Mouse (Mus musculus) liver, embryonic 16.5 days (tissue): ENCODE results near the gene Ano6. TPM values are rescaled to one million over a fixed set of nuclear protein-coding genes. Genes with fewer than 3 reads are reported as not detected.

Experiments
- ATAC-seq: fragments of 200-750 bp; cut with Nextera tagmentation; 2 replicates; pipeline ENCODE4 v1.8.0; 2017; ENCODE audit warnings: low read depth, mild to moderate bottlenecking, moderate number of reproducible peaks, moderate library complexity
- H3K27ac ChIP-seq: fragments of 300-500 bp; sonication (generic); 2 replicates; pipeline ENCODE4 v1.5.1; 2014; ENCODE audit warnings: mild to moderate bottlenecking, low read length
- H3K27me3 ChIP-seq: fragments of 300-500 bp; sonication (generic); 2 replicates; pipeline ENCODE4 v1.6.1; 2014; ENCODE audit warnings: low read depth, low read length, mixed read lengths; ENCODE audit not compliant: control insufficient read depth, insufficient read depth
- H3K36me3 ChIP-seq: fragments of 300-500 bp; sonication (generic); 2 replicates; pipeline ENCODE4 v1.6.1; 2014; ENCODE audit warnings: mild to moderate bottlenecking; ENCODE audit not compliant: control insufficient read depth, insufficient read depth
- H3K4me1 ChIP-seq: fragments of 300-500 bp; sonication (generic); 2 replicates; pipeline ENCODE4 v1.6.1; 2014; ENCODE audit warnings: low read depth, low read length, mixed read lengths; ENCODE audit not compliant: control insufficient read depth
- H3K4me2 ChIP-seq: fragments of 300-500 bp; sonication (generic); 2 replicates; pipeline ENCODE4 v1.6.1; 2014; ENCODE audit warnings: low read depth, low read length, mixed read lengths
- H3K4me3 ChIP-seq: fragments of 300-500 bp; sonication (generic); 2 replicates; pipeline ENCODE4 v1.5.1; 2014; ENCODE audit warnings: low read depth, mild to moderate bottlenecking, low read length
- H3K9ac ChIP-seq: fragments of 300-500 bp; sonication (generic); 2 replicates; pipeline ENCODE4 v1.6.1; 2014; ENCODE audit warnings: low read depth, low read length
- H3K9me3 ChIP-seq: fragments of 300-500 bp; sonication (generic); replicated peaks from 2 replicates; pipeline ENCODE4 v1.6.1; 2016; ENCODE audit warnings: low read length; ENCODE audit not compliant: control insufficient read depth
- WGBS: fragments of 180-500 bp; shearing (Covaris S2); extraction: QIAGEN DNeasy Blood & Tissue Kit; methylation state at CpG from one replicate; pipeline ENCODE4 v1.1.7; 2014; ENCODE audit not compliant: insufficient replicate concordance; 5-methylcytosine and 5-hydroxymethylcytosine counted together
- polyA plus RNA-seq: library from polyadenylated mRNA; unstranded; fragments of >200 nt; fragmentation: Nextera tagmentation; extraction: Ambion mirVana; gene quantifications from 2 replicates; pipeline ENCODE4 v1.2.1, GENCODE M21; 2015

Gene Ano6
- polyA plus RNA-seq, 1 experiment from 2014 or later, result 10.5 TPM

- WGBS, result 59% methylated on average over 6 of the region's 6 CpGs
- Histone ChIP-seq H3K27ac (no peak overlapping the region), H3K4me3 (no peak overlapping the region), H3K9ac (no peak overlapping the region), H3K36me3 (no peaks in the 10 kb centered on the region), H3K27me3 (no peaks in the 10 kb centered on the region), H3K9me3 (no peaks in the 10 kb centered on the region), H3K4me2 (no peak overlapping the region), H3K4me1 (no peaks in the 10 kb centered on the region)
- no peak for ATAC-seq
These were observed 16.4 kb upstream of the Ano6 start for GRCm38 (mm10) chr15:95774197-95774596.

DNA sequence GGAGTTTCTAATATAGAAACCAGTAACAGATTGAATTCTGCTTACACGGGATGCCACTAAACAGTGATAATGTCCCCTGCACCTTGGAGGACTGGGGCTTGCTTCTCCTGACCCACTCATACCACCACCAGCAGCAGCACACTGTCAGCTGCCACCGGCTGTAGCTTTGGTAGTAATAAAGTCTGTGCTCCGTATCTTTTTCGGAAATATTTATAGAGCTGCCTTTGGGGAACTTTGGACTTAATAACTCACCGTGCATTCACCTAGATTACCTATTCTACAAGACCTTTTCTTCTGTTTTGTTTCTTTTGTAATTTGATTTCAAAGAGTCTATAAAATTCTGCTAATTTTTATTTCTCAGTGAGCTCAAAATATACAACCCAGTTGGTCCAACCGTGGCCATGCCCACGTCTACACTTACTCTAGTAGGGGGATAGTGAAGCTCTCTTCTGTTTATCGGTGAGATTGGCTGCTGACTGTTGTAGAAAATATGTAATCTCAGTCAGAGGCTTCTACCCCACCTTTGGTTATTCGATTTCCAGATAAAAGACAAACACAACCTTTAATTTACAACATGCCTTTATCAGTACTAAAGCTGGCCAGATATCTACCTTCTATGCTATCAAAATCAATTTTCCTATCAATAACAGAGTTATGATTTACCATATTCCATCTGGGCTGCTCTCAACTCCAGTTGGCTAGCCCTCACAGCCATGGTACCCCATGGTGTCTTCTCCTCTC is 15.8 kb upstream of the Ano6 start:
- ATAC-seq, result no peak
- WGBS, result 73% methylated on average over 9 of the region's 9 CpGs
- Histone ChIP-seq H3K4me1 (no peaks in the 10 kb centered on the region), H3K4me2 (no peak overlapping the region), H3K27ac (no peak overlapping the region), H3K9ac (no peak overlapping the region), H3K4me3 (no peak overlapping the region), H3K9me3 (no peaks in the 10 kb centered on the region), H3K27me3 (no peaks in the 10 kb centered on the region), H3K36me3 (no peaks in the 10 kb centered on the region)

DNA sequence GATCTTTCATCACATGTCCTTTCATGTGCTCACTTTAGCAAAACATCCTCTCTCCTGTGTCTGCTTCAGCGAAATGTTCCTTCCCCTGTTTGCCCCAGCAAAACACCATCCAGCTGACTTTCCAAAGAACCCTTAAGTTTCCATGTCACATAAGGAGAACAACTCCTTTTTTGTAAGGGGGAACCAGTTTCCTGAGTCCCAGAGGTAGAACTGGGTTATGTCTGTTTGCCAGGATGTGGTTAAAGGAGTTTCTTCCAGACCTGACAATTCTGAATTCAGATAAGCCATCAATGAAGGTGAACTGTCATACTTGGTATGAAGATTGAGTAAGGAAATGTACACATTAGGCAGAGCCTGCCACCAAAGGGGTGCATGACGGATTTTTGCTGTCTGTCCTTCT is 12.9 kb upstream of the Ano6 start:
- H3K27me3 ChIP-seq, result no peaks in the 10 kb centered on the region
- ATAC-seq, result no peak
- no peak overlapping the region for H3K27ac ChIP-seq
- H3K9ac ChIP-seq, result no peak overlapping the region
- no peaks in the 10 kb centered on the region for H3K9me3 ChIP-seq
- no peak overlapping the region for H3K4me2 ChIP-seq
- no peaks in the 10 kb centered on the region for H3K4me1 ChIP-seq
- 68% methylated on average over 2 of the region's 2 CpGs for WGBS
- H3K36me3 ChIP-seq, result no peaks in the 10 kb centered on the region
- H3K4me3 ChIP-seq, result no peak overlapping the region

- no peak overlapping the region for H3K27ac ChIP-seq
- H3K9ac ChIP-seq, result no peak overlapping the region
- no peak overlapping the region for H3K4me3 ChIP-seq
- WGBS, result 53% methylated on average over 4 of the region's 4 CpGs
- H3K27me3 ChIP-seq, result no peaks in the 10 kb centered on the region
- no peaks in the 10 kb centered on the region for H3K36me3 ChIP-seq
- no peaks in the 10 kb centered on the region for H3K9me3 ChIP-seq
- H3K4me1 ChIP-seq, result no peaks in the 10 kb centered on the region
- no peak for ATAC-seq
- no peak overlapping the region for H3K4me2 ChIP-seq
These were observed 11.9 kb upstream of the Ano6 start for GRCm38 (mm10) chr15:95778710-95779109.

DNA sequence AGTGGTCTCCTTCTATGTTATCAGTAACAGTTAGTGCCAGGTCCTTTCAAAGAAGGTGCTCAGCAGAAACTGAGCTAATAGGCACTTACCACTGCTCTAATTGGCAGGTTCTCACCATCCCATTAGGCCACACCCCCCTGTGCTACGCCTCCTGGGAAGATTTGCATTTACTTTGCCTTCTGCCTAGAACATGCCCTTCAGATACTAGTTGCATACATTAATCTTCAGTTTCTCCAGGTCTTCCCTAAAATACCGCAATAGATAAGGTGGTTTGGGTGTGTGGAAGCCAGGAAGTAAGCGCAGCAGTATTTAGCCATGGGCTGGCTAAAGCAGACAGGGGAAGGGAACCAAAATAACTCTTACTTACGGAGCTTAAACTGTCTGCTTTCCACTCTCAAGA is 4.0 kb upstream of the Ano6 start:
- no peak overlapping the region for H3K9ac ChIP-seq
- H3K4me2 ChIP-seq, result no peak overlapping the region
- WGBS, result 60% methylated on average over 4 of the region's 4 CpGs
- no peak overlapping the region for H3K27ac ChIP-seq
- H3K4me3 ChIP-seq, result no peak overlapping the region
- no peak for ATAC-seq
- H3K27me3 ChIP-seq, result peaks cover 14% of the 10 kb centered on the region
- peaks cover 5% of the 10 kb centered on the region for H3K4me1 ChIP-seq
- no peaks in the 10 kb centered on the region for H3K36me3 ChIP-seq
- H3K9me3 ChIP-seq, result no peaks in the 10 kb centered on the region

GRCm38 (mm10) chr15:95787578-95787977 is 3.1 kb upstream of the Ano6 start:
- Histone ChIP-seq H3K4me3 (no peak overlapping the region), H3K27me3 (peaks cover 18% of the 10 kb centered on the region), H3K9me3 (no peaks in the 10 kb centered on the region), H3K4me1 (peaks cover 8% of the 10 kb centered on the region), H3K9ac (no peak overlapping the region), H3K4me2 (no peak overlapping the region), H3K27ac (no peak overlapping the region), H3K36me3 (no peaks in the 10 kb centered on the region)
- WGBS, result 46% methylated on average over 3 of the region's 3 CpGs
- no peak for ATAC-seq

- peak; percentile 7; the same call in 1 of the 2 replicates for ATAC-seq
These were observed 798 bp upstream of the Ano6 start for GRCm38 (mm10) chr15:95789562-95790528.

DNA sequence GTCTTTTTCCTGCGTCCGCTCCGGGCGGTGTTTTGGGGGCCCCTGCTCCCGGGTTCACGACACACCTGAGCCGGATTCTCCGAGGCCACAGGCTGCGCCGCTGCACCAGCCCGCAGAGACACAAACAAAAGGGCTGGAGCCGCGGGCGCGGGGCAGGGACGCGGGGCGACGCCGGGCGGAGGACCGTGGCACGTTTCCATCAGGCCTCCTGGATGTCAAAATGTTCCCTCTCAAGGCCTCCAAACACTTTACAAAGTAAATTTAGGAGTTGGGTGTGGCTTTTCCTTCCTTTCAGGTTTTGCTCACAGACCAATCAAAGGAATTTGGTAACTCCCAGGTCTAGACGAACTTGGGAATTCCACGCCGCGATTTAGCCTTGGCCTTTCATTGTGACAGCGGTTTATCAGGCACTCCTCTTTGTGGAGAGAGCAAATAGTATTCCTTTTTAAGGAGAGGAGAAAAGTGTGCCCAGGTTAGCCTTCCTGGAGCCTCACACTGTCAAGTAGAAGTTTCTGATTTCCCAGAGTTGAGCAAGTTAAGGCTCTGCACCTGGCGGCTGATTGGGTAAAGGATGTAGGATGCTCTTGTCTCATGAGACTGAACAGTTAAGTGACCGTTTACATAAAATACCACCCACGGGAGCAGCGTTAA is 623 bp downstream of the Ano6 start:
- Histone ChIP-seq H3K4me1 (peaks cover 21% of the 10 kb centered on the region), H3K27me3 (peaks cover 18% of the 10 kb centered on the region), H3K4me2 (peak overlapping the region; percentile 70), H3K9ac (peak overlapping the region; percentile 56), H3K36me3 (no peaks in the 10 kb centered on the region), H3K9me3 (no peaks in the 10 kb centered on the region), H3K4me3 (peak overlapping the region; percentile 66), H3K27ac (0 out of 2 replicates have a peak overlapping the region, but pooled peaks have one; percentile 20)
- 0 out of 2 replicates have a peak, but pooled peaks have one; percentile 7 for ATAC-seq
- 1% methylated on average over 32 of the region's 32 CpGs for WGBS

More at GRCm38 (mm10) chr15:95789562-95790528, 798 bp upstream of the Ano6 start:
- Histone ChIP-seq H3K9me3 (no peaks in the 10 kb centered on the region), H3K4me2 (peak overlapping the region; percentile 70), H3K27ac (peak overlapping the region; percentile 60), H3K9ac (peak overlapping the region; percentile 67), H3K27me3 (peaks cover 18% of the 10 kb centered on the region), H3K4me1 (peaks cover 19% of the 10 kb centered on the region), H3K36me3 (no peaks in the 10 kb centered on the region), H3K4me3 (peak overlapping the region; percentile 66)
- 16% methylated on average over 32 of the region's 32 CpGs for WGBS
